In genomic region chrX:101929131-101929530, GRCm38 (mm10) we compare ENCODE assay signal across 19 mouse cellular contexts.
DNase-seq lines count a peak whose midpoint lies in the region; ATAC-seq and TF ChIP-seq lines count a peak whose summit lies in the region.
"Had no signal": no experiment of that assay in that cellular context is flagged by ENCODE, and none has a peak within 500 bp of the region (broad histone marks: within the 10 kb centered on the region; RNA-seq: fewer than 3 reads in every experiment).

No protein-coding gene starts in this region.

- no peaks in the 10 kb centered on the region for H3K9me3 ChIP-seq in forebrain, embryonic 13.5 days (replicated peaks)
- no peaks in the 10 kb centered on the region for H3K9me3 ChIP-seq in forebrain, embryonic 11.5 days (ENCODE audit: control insufficient read depth, low read length)
- no peaks in the 10 kb centered on the region for H3K9me3 ChIP-seq in lung, embryonic 14.5 days (ENCODE audit: low read depth, low read length)
- no peaks in the 10 kb centered on the region for H3K9me3 ChIP-seq in stomach, embryonic 16.5 days (replicated peaks; ENCODE audit: control insufficient read depth, low read length)
- H3K9me3 ChIP-seq in stomach, postnatal 0 days (ENCODE audit: control insufficient read depth, low read length): no peaks in the 10 kb centered on the region
- H3K9me3 ChIP-seq in neural tube, embryonic 15.5 days (replicated peaks): no peaks in the 10 kb centered on the region
- H3K9me3 ChIP-seq: embryonic facial prominence, embryonic 15.5 days; heart, embryonic 15.5 days; limb, embryonic 12.5 days; liver, embryonic 13.5 days; megakaryocyte, embryonic 14.5 days had no signal

- no peak overlapping the region for H3K4me2 ChIP-seq in forebrain, embryonic 13.5 days
- no peak overlapping the region for H3K4me2 ChIP-seq in forebrain, embryonic 11.5 days (ENCODE audit: low read depth, low read length, severe bottlenecking)
- H3K4me2 ChIP-seq in lung, embryonic 14.5 days: no peak overlapping the region
- H3K4me2 ChIP-seq in stomach, embryonic 16.5 days (ENCODE audit: low read depth, low read length): no peak overlapping the region
- no peak overlapping the region for H3K4me2 ChIP-seq in stomach, postnatal 0 days (replicated peaks; ENCODE audit: low read depth)
- H3K4me2 ChIP-seq in neural tube, embryonic 15.5 days: no peak overlapping the region
- H3K4me2 ChIP-seq: embryonic facial prominence, embryonic 15.5 days; heart, embryonic 15.5 days; limb, embryonic 12.5 days; liver, embryonic 13.5 days had no signal

- no peak overlapping the region for H3K27ac ChIP-seq in forebrain, embryonic 13.5 days
- H3K27ac ChIP-seq in forebrain, embryonic 11.5 days (ENCODE audit: low read depth, low read length): no peak overlapping the region
- peak overlapping the region; percentile 12; the same call in 1 of the 2 replicates for H3K27ac ChIP-seq in lung, embryonic 14.5 days (ENCODE audit: low read depth)
- no peak overlapping the region for H3K27ac ChIP-seq in stomach, embryonic 16.5 days (ENCODE audit: low read length)
- H3K27ac ChIP-seq in stomach, postnatal 0 days (replicated peaks): no peak overlapping the region
- no peak overlapping the region for H3K27ac ChIP-seq in neural tube, embryonic 15.5 days (replicated peaks)
- H3K27ac ChIP-seq: embryonic facial prominence, embryonic 15.5 days; heart, adult 2 months; heart, embryonic 15.5 days; left cerebral cortex, adult 2 months; limb, embryonic 12.5 days; liver, embryonic 13.5 days had no signal

- H3K4me1 ChIP-seq in forebrain, embryonic 13.5 days: no peaks in the 10 kb centered on the region
- no peaks in the 10 kb centered on the region for H3K4me1 ChIP-seq in forebrain, embryonic 11.5 days (replicated peaks; ENCODE audit: control insufficient read depth, insufficient read depth, low read length)
- H3K4me1 ChIP-seq in lung, embryonic 14.5 days (ENCODE audit: insufficient read depth): no peaks in the 10 kb centered on the region
- no peaks in the 10 kb centered on the region for H3K4me1 ChIP-seq in stomach, embryonic 16.5 days (ENCODE audit: control insufficient read depth, insufficient read depth, low read length)
- H3K4me1 ChIP-seq in stomach, postnatal 0 days (replicated peaks; ENCODE audit: control insufficient read depth, insufficient read depth): no peaks in the 10 kb centered on the region
- H3K4me1 ChIP-seq in neural tube, embryonic 15.5 days: no peaks in the 10 kb centered on the region
- H3K4me1 ChIP-seq: embryonic facial prominence, embryonic 15.5 days; heart, embryonic 15.5 days; limb, embryonic 12.5 days; liver, embryonic 13.5 days; megakaryocyte, embryonic 14.5 days had no signal

- peak; percentile 41; the same call in 1 of the 2 replicates for ATAC-seq in forebrain, embryonic 13.5 days
- no peak for ATAC-seq in forebrain, embryonic 11.5 days (replicated peaks; ENCODE audit: low FRiP score)
- no peak for ATAC-seq in lung, embryonic 14.5 days (ENCODE audit: insufficient read depth)
- ATAC-seq in stomach, embryonic 16.5 days (ENCODE audit: insufficient read depth, low FRiP score): peak; percentile 13; the same call in 1 of the 2 replicates
- no peak for ATAC-seq in stomach, postnatal 0 days (ENCODE audit: low FRiP score, low TSS enrichment)
- ATAC-seq in neural tube, embryonic 15.5 days (ENCODE audit: low FRiP score): peak; percentile 45; the same call in 1 of the 2 replicates

- H3K27me3 ChIP-seq in forebrain, embryonic 13.5 days: peaks cover 3% of the 10 kb centered on the region; the same call in 1 of the 2 replicates
- H3K27me3 ChIP-seq in forebrain, embryonic 11.5 days (ENCODE audit: control insufficient read depth, insufficient read depth, low read length): peaks cover 6% of the 10 kb centered on the region
- no peaks in the 10 kb centered on the region for H3K27me3 ChIP-seq in lung, embryonic 14.5 days (ENCODE audit: insufficient read depth, low read length)
- H3K27me3 ChIP-seq in stomach, embryonic 16.5 days (ENCODE audit: control insufficient read depth, insufficient read depth, low read length): no peaks in the 10 kb centered on the region; the same call in 1 of the 2 replicates
- H3K27me3 ChIP-seq in stomach, postnatal 0 days (ENCODE audit: control insufficient read depth, insufficient read depth, low read length): no peaks in the 10 kb centered on the region
- H3K27me3 ChIP-seq in neural tube, embryonic 15.5 days (replicated peaks): peaks cover 18% of the 10 kb centered on the region; the same call in 1 of the 2 replicates

- no peak for DNase-seq in forebrain, embryonic 11.5 days (ENCODE audit: low spot score)
- no peak for DNase-seq in lung, embryonic 14.5 days
- no peak for DNase-seq in lung, adult 18-20 months
- DNase-seq in stomach, postnatal 0 days (ENCODE audit: low spot score): no peak
- no peak for DNase-seq in gastrocnemius, postnatal 14 days
- DNase-seq: embryo, embryonic 11 days; heart, adult 2 months; kidney, adult 2 months; kidney, postnatal 25 days; liver, embryonic 13.5 days; lung, postnatal 14 days had no signal

- no peak overlapping the region for H3K9ac ChIP-seq in forebrain, embryonic 13.5 days
- H3K9ac ChIP-seq in forebrain, embryonic 11.5 days (ENCODE audit: low read length): no peak overlapping the region
- no peak overlapping the region for H3K9ac ChIP-seq in lung, embryonic 14.5 days
- no peak overlapping the region for H3K9ac ChIP-seq in stomach, embryonic 16.5 days (ENCODE audit: low read length)
- no peak overlapping the region for H3K9ac ChIP-seq in stomach, postnatal 0 days (ENCODE audit: low read length)
- H3K9ac ChIP-seq in neural tube, embryonic 15.5 days (replicated peaks): no peak overlapping the region
- H3K9ac ChIP-seq: embryonic facial prominence, embryonic 15.5 days; heart, embryonic 15.5 days; limb, embryonic 12.5 days; liver, embryonic 13.5 days had no signal

- no peak for TF ChIP-seq CTCF in lung, embryonic 14.5 days (IDR thresholded peaks at IDR 0.05; ENCODE audit: low read depth)
- no peak for TF ChIP-seq CTCF in stomach, postnatal 0 days (IDR thresholded peaks at IDR 0.05; ENCODE audit: low read depth)

- intact Hi-C loops in gastrocnemius, postnatal 14 days (cut with DNase I; ENCODE audit: low total_unique reads): no loop called here

- no peak for TF ChIP-seq EP300 in stomach, postnatal 0 days (optimal IDR thresholded peaks at IDR 0.05)

- no peak overlapping the region for H3K4me3 ChIP-seq in forebrain, embryonic 13.5 days
- no peak overlapping the region for H3K4me3 ChIP-seq in forebrain, embryonic 11.5 days (ENCODE audit: low read depth, low read length)
- no peak overlapping the region for H3K4me3 ChIP-seq in lung, embryonic 14.5 days (ENCODE audit: low read depth, low read length)
- H3K4me3 ChIP-seq in stomach, embryonic 16.5 days (replicated peaks; ENCODE audit: low read length): no peak overlapping the region
- no peak overlapping the region for H3K4me3 ChIP-seq in stomach, postnatal 0 days (ENCODE audit: low read depth, low read length)
- no peak overlapping the region for H3K4me3 ChIP-seq in neural tube, embryonic 15.5 days (replicated peaks)
- H3K4me3 ChIP-seq: embryonic facial prominence, embryonic 15.5 days; heart, adult 2 months; heart, embryonic 15.5 days; left cerebral cortex, adult 2 months; limb, embryonic 12.5 days; liver, embryonic 13.5 days; megakaryocyte, embryonic 14.5 days had no signal

- no peaks in the 10 kb centered on the region for H3K36me3 ChIP-seq in forebrain, embryonic 13.5 days (ENCODE audit: poor library complexity, severe bottlenecking)
- no peaks in the 10 kb centered on the region for H3K36me3 ChIP-seq in forebrain, embryonic 11.5 days (ENCODE audit: control insufficient read depth, insufficient read depth, low read length)
- no peaks in the 10 kb centered on the region for H3K36me3 ChIP-seq in lung, embryonic 14.5 days (ENCODE audit: insufficient read depth)
- H3K36me3 ChIP-seq in stomach, embryonic 16.5 days (ENCODE audit: control insufficient read depth, insufficient read depth, low read length): no peaks in the 10 kb centered on the region
- no peaks in the 10 kb centered on the region for H3K36me3 ChIP-seq in stomach, postnatal 0 days (ENCODE audit: control insufficient read depth, insufficient read depth, low read length)
- H3K36me3 ChIP-seq in neural tube, embryonic 15.5 days: no peaks in the 10 kb centered on the region
- H3K36me3 ChIP-seq: embryonic facial prominence, embryonic 15.5 days; heart, embryonic 15.5 days; limb, embryonic 12.5 days; liver, embryonic 13.5 days had no signal

- 87% methylated on average over 2 of the region's 2 CpGs for WGBS in forebrain, embryonic 13.5 days
- 90% methylated on average over 2 of the region's 2 CpGs for WGBS in forebrain, embryonic 11.5 days
- WGBS in lung, embryonic 14.5 days: 59% methylated on average over 2 of the region's 2 CpGs
- WGBS in stomach, embryonic 16.5 days: 79% methylated on average over 2 of the region's 2 CpGs
- WGBS in stomach, postnatal 0 days: 78% methylated on average over 2 of the region's 2 CpGs
- 69% methylated on average over 2 of the region's 2 CpGs for WGBS in neural tube, embryonic 15.5 days

Comparison
In these comparisons a context has a peak if more than half of its experiments do, and no peak if none do; other contexts are left out.
1. ATAC-seq: peak in forebrain, embryonic 13.5 days (single experiment), stomach, embryonic 16.5 days (single experiment) and neural tube, embryonic 15.5 days (single experiment); none in forebrain, embryonic 11.5 days (single experiment), lung, embryonic 14.5 days (single experiment) and stomach, postnatal 0 days (single experiment).